ENCODE assay signal across 3 mouse cellular contexts in genomic region chr11:115584376-115585073, GRCm38 (mm10).
TF ChIP-seq lines count a peak whose summit lies in the region.

No protein-coding gene starts in this region.

TF ChIP-seq in CH12.LX, 34 proteins besides CTCF, POLR2A, EP300 and RAD21:
- TF ChIP-seq IRF4 (IDR thresholded peaks at IDR 0.05; ENCODE audit: low read depth, low read length) = no peak
- peak; percentile 9; the same call in 1 of the 2 replicates for TF ChIP-seq ZMIZ1 (IDR thresholded peaks at IDR 0.05; ENCODE audit: low read depth, low read length)

TF ChIP-seq in MEL, 35 proteins besides CTCF, POLR2A, EP300 and RAD21:
- no peak for TF ChIP-seq HCFC1 (IDR thresholded peaks at IDR 0.05; ENCODE audit: low read depth, low read length)
- peak; percentile 75 for TF ChIP-seq ZMIZ1 (IDR thresholded peaks at IDR 0.05; ENCODE audit: low read depth, low read length)
- peak; percentile 83 for TF ChIP-seq POLR2AphosphoS2 (IDR thresholded peaks at IDR 0.05; ENCODE audit: low read length)
- no peak for TF ChIP-seq ZKSCAN1 (IDR thresholded peaks at IDR 0.05; ENCODE audit: low read depth, low read length)
- no peak for TF ChIP-seq CHD1 (IDR thresholded peaks at IDR 0.05; ENCODE audit: low read depth, low read length)
- TF ChIP-seq POLR2AphosphoS5 (IDR thresholded peaks at IDR 0.05; ENCODE audit: borderline replicate concordance, low read depth, low read length) = peak; percentile 74; the same call in 1 of the 2 replicates
- no peak for TF ChIP-seq JUND (IDR thresholded peaks at IDR 0.05; ENCODE audit: low read depth, low read length)

TF ChIP-seq in myocyte, 11 proteins besides CTCF, POLR2A, EP300 and RAD21:
- peak; percentile 20 for TF ChIP-seq POLR2AphosphoS2 (IDR thresholded peaks at IDR 0.05; ENCODE audit: insufficient read length, low read depth)
- no peak for TF ChIP-seq MYOD1 (IDR thresholded peaks at IDR 0.05; ENCODE audit: control insufficient read depth in 1 of 3, insufficient read length in 2 of 3, low read depth in 2 of 3)
